Mouse (Mus musculus): ENCODE results near the gene Chrm1. TPM values are rescaled to one million over a fixed set of nuclear protein-coding genes. Genes with fewer than 3 reads are reported as not detected.

Chrm1 gene
- total RNA-seq, 2 experiments from 2014 or later, result 152 to 155 TPM

DNA sequence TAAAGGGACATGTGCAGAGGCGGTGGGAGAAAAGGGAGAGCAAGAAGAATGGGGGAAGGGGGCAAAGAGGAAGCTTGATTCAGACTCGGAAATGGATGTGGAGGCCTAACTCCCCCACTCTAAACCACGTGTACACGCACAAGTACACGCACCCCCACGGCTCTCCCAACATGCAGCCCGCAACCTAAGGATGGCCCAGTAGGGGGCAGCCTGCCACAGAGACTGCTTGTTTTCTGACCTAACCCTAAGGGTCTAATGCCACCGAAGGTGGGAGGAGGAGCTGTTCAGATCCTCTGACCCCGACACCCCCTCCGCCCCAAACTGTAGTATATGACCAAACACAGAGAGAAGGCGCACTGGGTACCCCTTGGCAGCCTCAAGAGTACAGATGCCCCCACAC, 1.3 kb upstream of the Chrm1 start:
- peak overlapping the region; percentile 47 for H3K4me3 ChIP-seq
- intact Hi-C loops (cut with DNase I), result loop anchor here (1.0 kb wide), 2 partner anchors 84 to 96 kb away; no protein-coding TSS in a partner anchor
- DNase-seq (ENCODE audit: extremely low spot score in 1 of 2, low spot score in 2 of 2), result peak; percentile 84 to 87
- peak; percentile 80 for TF ChIP-seq CTCF (IDR thresholded peaks at IDR 0.05)
- peak overlapping the region; percentile 88 for H3K27ac ChIP-seq

DNA sequence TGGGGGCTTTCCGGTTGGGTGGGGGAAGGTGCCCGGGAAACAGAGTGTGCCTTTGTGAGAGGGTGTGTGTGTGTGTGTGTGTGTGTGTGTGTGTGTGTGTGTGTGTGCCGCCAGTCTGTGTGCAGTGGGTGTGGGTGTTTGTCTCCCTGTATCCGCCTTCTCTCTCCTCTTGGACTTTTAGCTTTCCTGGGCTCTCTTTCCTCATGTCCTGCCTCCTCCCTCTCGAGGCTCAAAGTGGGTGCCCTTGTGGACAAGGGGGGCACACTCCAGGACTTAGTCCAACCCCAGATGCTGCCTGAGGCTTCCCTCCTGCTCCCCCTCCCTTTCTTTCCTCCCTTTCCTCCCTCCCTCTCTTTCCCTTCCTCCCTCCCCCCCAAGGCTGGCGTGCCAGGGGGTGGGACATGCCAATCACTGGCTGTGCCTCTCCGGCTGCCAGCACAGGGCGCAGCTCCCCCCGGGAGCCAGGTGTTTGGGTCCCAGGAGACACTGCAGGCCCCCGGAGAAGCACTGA, 377 bp downstream of the Chrm1 start:
- Histone ChIP-seq H3K4me3 (peak overlapping the region; percentile 54), H3K27ac (peak overlapping the region; percentile 98)
- TF ChIP-seq CTCF (IDR thresholded peaks at IDR 0.05), result no peak
- intact Hi-C loops (cut with DNase I), result loop anchor here (2.0 kb wide), 1 partner anchor 19 kb away; no protein-coding TSS in a partner anchor
- peak; percentile 79 for DNase-seq (ENCODE audit: extremely low spot score in 1 of 2, low spot score in 2 of 2)

DNA sequence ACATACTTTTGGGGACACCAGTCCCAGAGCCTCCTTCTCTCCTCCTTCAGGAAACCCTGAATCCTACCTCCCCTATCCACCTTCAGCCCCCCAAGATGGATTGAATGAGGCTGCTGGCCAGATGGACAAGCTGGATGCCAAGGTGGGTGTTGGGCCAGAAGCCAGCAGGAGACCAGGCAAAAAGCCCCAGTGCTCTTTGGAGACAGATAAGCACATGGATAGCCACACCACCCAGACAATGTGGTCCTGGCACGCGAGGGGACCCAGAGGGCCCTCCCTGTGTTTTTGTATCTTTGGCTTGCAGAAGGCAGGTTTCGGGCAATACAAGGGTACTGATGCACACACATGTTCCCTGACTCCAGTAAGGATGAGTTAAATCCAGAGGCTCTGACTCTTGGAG, 1.3 kb downstream of the Chrm1 start:
- Histone ChIP-seq H3K27ac (peak overlapping the region; percentile 98), H3K4me3 (peak overlapping the region; percentile 54)
- TF ChIP-seq CTCF (IDR thresholded peaks at IDR 0.05), result no peak
- DNase-seq (ENCODE audit: extremely low spot score in 1 of 2, low spot score in 2 of 2), result peak; percentile 24 to 53
- intact Hi-C loops (cut with DNase I), result loop anchor here (2.0 kb wide), 1 partner anchor 18 kb away; no protein-coding TSS in a partner anchor

DNA sequence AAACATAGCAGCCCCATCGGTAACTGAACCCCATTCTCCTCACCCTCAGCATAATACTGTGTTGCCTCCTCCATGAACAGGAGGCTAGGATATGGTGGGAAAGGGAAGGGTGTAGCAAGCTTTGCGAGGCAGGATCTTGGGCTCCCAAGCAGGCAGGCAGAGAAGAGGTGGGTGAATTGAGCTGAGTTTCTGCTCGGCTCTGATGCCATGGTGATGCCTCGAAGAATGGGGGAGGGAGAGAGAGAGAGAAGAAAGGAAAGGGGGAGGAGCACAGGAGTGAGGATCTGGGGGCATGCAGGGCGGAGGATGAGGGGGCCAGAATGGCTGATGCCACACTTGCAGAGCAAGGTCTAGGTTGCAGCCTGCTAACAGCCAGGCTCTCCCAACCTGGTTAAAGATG, 2.2 kb downstream of the Chrm1 start:
- peak; percentile 63 to 68 for DNase-seq (ENCODE audit: extremely low spot score in 1 of 2, low spot score in 2 of 2)
- intact Hi-C loops (cut with DNase I), result loop anchor here (2.0 kb wide), 1 partner anchor 17 kb away; no protein-coding TSS in a partner anchor
- Histone ChIP-seq H3K4me3 (peak overlapping the region; percentile 54), H3K27ac (peak overlapping the region; percentile 98)
- TF ChIP-seq CTCF (IDR thresholded peaks at IDR 0.05), result no peak

DNA sequence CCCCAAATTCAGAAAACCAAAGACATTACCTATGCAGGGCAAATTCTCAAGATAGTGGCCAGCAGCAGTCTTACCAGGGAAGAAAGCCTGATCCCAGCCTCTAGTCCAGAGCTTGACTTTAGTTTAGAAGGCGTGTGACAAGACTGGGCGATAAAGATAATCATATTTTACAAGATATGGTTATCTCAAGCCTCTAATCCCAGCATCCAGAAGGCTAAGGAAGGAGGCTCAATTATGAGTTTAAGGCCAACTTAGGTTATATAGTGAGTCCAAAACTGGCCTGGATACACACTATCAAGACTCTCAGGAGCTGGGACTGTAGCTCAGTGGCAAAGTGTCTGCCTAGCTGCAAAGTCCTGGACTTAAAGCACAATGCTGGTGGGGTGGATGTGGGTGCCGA, 9.3 kb downstream of the Chrm1 start:
- H3K4me3 ChIP-seq, result no peak overlapping the region
- H3K27ac ChIP-seq, result no peak overlapping the region
- TF ChIP-seq CTCF (IDR thresholded peaks at IDR 0.05), result no peak
- no peak for DNase-seq (ENCODE audit: extremely low spot score in 1 of 2, low spot score in 2 of 2)
- intact Hi-C loops (cut with DNase I), result no loop called here

DNA sequence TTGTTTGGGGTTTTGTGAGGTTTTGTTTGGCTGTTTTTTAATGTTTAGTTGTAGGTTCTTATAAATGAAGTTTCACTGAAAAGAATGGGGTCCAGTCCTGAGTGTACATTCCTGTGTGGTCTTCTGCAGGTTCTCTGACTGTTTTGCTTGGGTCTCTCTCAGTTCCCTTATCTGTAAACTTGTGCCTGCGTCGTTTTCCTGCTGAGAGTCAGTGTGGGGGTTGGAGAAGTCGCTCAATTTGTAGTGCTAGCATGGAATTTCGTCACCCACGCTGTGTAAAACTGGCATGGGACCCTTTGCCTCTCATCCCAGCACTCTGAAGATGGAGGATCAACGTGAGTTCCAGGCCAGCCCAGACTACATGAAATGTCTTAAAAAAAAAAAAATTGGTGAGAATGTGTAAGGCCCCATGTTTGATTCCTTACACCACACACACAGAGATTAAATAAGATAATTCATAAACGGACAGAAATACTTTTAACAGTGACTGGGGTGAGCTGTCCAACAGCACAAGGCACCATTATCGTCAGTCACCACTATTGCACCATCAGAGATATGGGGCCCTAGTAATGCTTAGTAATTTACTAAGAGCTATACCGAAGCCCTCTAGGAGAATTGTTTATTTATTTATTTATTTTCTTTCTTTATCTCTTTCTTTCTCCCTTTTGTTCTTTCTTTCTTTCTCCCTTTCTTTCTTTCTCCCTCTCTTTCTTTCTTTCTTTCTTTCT, 9.9 kb downstream of the Chrm1 start:
- no peak for TF ChIP-seq CTCF (IDR thresholded peaks at IDR 0.05)
- intact Hi-C loops (cut with DNase I), result no loop called here
- Histone ChIP-seq H3K4me3 (no peak overlapping the region), H3K27ac (no peak overlapping the region)
- DNase-seq (ENCODE audit: extremely low spot score in 1 of 2, low spot score in 2 of 2), result no peak

DNA sequence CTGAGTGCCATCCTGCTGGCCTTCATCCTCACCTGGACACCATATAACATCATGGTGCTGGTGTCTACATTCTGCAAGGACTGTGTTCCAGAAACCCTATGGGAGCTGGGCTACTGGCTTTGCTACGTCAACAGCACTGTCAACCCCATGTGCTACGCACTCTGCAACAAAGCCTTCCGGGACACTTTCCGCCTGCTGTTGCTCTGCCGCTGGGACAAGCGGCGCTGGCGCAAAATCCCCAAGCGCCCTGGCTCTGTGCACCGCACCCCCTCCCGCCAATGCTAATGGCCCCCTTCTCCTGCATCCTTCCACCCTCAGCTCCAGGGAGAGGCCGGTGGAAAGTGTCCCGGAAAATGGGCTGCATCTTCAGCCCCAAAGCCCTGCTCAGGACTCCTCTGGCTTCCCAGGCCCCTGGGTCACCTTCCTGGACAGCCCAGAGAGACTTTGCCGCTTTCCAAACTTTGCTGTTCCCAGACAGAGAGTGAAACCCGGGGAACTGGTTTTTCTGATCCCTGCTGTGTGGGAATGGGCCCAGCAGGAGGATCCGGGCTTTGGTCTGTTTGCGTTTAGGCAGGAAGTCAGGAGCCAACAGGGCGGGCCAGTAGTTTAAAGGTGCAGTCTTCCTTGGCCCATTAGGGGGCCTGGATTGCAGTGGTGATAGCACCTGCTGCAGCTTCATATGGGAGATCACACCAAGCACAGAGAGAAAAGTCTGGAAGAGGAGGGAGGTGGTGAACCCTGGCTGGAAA, 15.6 kb downstream of the Chrm1 start:
- peak; percentile 23 for TF ChIP-seq CTCF (IDR thresholded peaks at IDR 0.05)
- Histone ChIP-seq H3K4me3 (peak overlapping the region; percentile 4; the same call in 1 of the 2 replicates), H3K27ac (peak overlapping the region; percentile 81)
- DNase-seq (ENCODE audit: extremely low spot score in 1 of 2, low spot score in 2 of 2), result peak in 1 of 2 experiments; percentile 17
- intact Hi-C loops (cut with DNase I), result no loop called here

DNA sequence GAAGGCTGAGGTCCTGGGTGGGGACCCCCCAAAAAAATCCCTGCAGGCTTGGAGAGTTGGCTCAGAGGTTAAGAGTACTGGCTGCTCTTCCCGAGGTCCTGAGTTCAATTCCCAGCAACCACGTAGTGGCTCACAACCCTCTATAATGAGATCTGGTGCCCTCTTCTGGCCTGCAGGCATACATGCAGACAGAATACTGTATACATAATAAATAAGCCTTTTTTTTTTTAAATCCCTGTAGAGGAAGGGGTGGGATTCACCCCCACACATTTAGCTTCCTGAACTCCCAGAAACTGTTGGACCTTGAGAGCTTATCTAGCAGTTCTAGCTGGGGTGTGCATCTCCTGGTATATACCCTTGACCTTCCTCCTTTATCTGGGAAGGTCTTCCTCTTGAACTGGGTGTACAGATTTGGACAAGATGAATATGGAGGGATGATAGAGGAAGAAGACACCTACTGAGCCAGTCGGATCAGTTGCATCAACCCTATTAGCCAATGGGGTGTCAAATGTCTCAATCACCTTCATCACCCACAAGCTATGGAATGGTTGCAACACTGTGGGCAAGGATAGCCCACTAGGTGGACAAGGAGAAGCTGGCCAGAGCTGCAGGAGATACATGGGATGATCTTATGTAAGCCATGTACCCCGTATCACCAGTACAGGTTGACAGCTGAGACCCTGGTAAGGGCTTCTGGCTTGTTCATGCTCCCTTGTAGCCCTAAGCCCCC, 18.2 kb downstream of the Chrm1 start:
- peak; percentile 51 for TF ChIP-seq CTCF (IDR thresholded peaks at IDR 0.05)
- intact Hi-C loops (cut with DNase I), result loop anchor here (2.0 kb wide), 1 partner anchor 17 kb away; no protein-coding TSS in a partner anchor
- H3K27ac ChIP-seq, result peak overlapping the region; percentile 69; the same call in 1 of the 2 replicates
- DNase-seq (ENCODE audit: extremely low spot score in 1 of 2, low spot score in 2 of 2), result no peak
- H3K4me3 ChIP-seq, result no peak overlapping the region

DNA sequence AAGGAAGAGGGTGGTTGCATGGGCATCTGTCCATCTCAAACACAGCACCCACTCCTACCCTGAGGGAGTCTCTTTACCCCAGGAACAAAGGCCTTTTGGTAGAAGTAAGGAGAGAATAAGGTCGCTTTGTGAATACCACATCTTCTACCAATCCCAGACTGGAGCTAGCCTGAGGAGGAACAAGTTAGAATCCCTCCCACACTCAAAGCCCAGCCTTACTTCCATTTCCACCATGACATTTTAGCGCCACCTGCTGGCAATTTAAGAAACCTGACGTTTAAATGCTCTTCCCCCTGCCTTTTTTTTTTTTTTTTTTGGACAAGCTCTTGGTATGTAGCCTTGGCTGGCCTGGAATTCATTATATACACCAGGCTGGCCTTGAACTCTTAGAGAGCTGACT, 19.4 kb downstream of the Chrm1 start:
- peak; percentile 89 for TF ChIP-seq CTCF (IDR thresholded peaks at IDR 0.05)
- peak; percentile 75 to 77 for DNase-seq (ENCODE audit: extremely low spot score in 1 of 2, low spot score in 2 of 2)
- intact Hi-C loops (cut with DNase I), result loop anchor here (1.0 to 2.0 kb wide), 2 partner anchors 18 to 105 kb away; no protein-coding TSS in a partner anchor
- peak overlapping the region; percentile 69 for H3K27ac ChIP-seq
- no peak overlapping the region for H3K4me3 ChIP-seq

DNA sequence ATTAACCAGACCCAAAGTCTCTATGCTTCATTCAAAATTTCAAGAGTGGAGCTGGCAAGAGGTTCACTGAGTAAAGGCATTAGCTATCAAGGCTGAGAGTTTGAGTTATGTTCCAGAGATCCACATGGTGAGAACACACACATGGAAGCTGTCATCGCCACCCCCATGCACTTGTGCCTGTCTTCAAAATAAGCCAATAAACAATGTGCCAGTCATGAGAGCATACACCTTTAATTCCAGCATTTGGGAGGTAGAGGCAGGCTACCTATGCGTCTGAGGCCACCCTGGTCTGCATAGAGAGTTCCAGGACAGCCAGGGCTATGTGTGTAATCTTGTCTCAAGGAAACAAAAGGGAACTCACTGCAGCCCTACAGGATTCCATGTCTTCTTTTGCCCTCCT, 20.0 kb downstream of the Chrm1 start:
- Histone ChIP-seq H3K4me3 (no peak overlapping the region), H3K27ac (peak overlapping the region; percentile 50)
- intact Hi-C loops (cut with DNase I), result loop anchor here (1.0 to 2.0 kb wide), 2 partner anchors 19 to 105 kb away; no protein-coding TSS in a partner anchor
- TF ChIP-seq CTCF (IDR thresholded peaks at IDR 0.05), result no peak
- peak in 1 of 2 experiments; percentile 17 for DNase-seq (ENCODE audit: extremely low spot score in 1 of 2, low spot score in 2 of 2)

DNA sequence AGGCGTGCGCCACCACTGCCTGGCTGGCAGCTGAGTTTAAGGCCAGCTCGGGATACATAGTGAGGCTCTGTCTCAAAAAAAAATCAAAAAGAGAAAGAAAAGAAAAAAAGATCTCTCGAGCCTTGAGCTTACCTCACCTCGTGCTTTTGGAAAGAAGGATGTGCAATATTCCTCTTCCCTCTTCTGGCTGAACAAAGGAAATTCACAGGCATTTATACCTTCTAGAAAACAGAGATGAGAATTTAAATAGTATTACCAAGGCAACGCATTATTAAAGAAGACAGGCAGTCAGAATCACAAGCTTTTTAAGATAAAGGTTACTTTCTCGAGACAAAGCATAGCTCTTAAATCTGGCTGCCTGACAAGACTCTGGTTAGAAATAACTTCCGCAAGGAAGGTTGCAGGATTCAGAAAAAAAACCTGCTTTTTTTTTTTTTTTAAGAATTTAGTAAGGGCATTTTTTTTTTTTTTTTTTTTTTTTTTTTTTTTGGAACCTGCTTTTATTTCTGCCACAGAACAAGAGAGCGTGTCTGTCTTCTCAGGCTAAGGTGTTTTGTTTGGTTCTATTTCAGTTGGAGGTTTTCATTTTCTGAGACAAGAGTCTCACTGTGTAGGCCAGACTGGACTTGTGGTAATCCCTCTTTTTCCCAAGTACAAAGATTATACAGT, 28.4 kb downstream of the Chrm1 start:
- no peak; the same call in none of the 2 replicates for TF ChIP-seq CTCF (IDR thresholded peaks at IDR 0.05)
- H3K4me3 ChIP-seq, result no peak overlapping the region
- peak overlapping the region; percentile 50; the same call in 1 of the 2 replicates for H3K27ac ChIP-seq
- no peak for DNase-seq (ENCODE audit: extremely low spot score in 1 of 2, low spot score in 2 of 2)
- intact Hi-C loops (cut with DNase I), result no loop called here

Measured in left cerebral cortex, adult 2 months (tissue).